Mouse (Mus musculus): Measurements from ENCODE around the gene Dnlz. TPM values are rescaled to one million over a fixed set of nuclear protein-coding genes. Genes with fewer than 3 reads are reported as not detected.

Dnlz gene
- polyA plus RNA-seq, 1 experiment from 2014 or later = 34.4 TPM

DNA sequence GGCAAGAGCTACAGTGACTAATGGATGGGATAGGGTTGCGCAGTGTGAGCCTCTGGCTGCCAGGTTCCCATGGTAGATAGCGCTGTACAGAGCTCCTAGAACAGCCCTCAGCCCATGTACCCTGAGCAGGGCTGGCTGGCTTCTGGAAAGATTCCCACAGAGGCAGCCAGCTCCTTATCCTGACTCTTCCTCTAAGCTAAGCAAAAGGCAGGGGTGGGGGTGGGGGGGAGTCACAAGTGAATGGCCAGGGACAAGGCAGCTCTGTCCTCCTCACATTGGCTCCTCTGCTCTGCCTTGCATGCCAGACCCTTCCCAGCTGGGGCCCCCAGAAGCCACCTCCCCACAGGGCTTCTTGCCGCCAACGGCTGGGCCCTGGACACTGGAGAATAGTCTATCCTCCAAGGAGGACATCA is 21.8 kb downstream of the Dnlz start:
- Histone ChIP-seq H3K4me1 (no peaks in the 10 kb centered on the region), H3K9me3 (no peaks in the 10 kb centered on the region), H3K9ac (replicated peaks) (no peak overlapping the region), H3K36me3 (peaks cover 67% of the 10 kb centered on the region), H3K27me3 (no peaks in the 10 kb centered on the region), H3K27ac (replicated peaks) (peak overlapping the region; percentile 15; the same call in 1 of the 2 replicates), H3K4me3 (no peak overlapping the region), H3K4me2 (replicated peaks) (no peak overlapping the region)
- 0 out of 2 replicates have a peak, but pooled peaks have one; percentile 24 for ATAC-seq (ENCODE audit: low FRiP score, low read depth)
- WGBS = 81% methylated on average over 4 of the region's 4 CpGs

DNA sequence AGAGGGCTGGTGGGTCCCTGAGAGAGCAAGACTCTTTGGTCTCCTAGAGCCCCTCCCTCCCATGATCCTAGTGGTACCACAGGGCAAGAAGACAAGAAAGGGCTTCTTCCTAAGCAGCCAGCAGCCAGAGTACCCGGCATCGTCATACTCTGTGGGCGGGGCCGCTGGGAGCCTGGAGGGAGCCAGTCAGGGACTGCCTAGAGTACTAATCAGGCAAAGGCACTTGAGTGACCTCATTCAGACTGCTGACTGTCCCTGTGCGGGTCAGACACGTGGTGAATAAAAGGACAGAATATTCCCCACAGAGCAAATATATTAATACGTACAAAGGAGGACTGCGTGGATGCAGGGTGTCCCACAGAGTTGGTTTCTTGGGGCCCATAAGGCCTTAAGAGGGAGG is 22.5 kb downstream of the Dnlz start:
- peaks cover 74% of the 10 kb centered on the region for H3K36me3 ChIP-seq
- 0 out of 2 replicates have a peak, but pooled peaks have one; percentile 24 for ATAC-seq (ENCODE audit: low FRiP score, low read depth)
- no peaks in the 10 kb centered on the region for H3K27me3 ChIP-seq
- no peak overlapping the region for H3K9ac ChIP-seq (replicated peaks)
- no peak overlapping the region for H3K4me3 ChIP-seq
- no peaks in the 10 kb centered on the region for H3K9me3 ChIP-seq
- H3K4me2 ChIP-seq (replicated peaks) = no peak overlapping the region
- H3K4me1 ChIP-seq = no peaks in the 10 kb centered on the region
- peak overlapping the region; percentile 15; the same call in 1 of the 2 replicates for H3K27ac ChIP-seq (replicated peaks)
- 60% methylated on average over 8 of the region's 8 CpGs for WGBS

DNA sequence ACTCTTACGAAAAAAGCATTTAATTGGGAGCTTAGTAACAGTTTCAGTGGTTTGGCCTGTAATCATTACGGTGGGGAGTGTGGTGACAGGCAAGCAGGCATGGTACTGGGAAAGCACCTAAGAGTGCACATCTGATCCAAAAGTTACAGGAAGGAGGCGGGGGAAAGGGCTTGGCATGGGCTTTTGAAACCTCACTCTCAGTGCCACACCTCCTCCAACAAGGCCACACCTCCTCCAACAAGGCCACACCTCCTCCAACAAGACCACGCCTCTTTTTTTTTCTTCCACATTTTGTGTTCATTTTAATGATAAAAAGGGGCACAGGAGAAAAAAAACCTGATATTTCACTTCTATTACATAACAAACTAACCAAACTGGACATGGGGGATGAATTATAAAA is 24.1 kb downstream of the Dnlz start:
- WGBS = 93% methylated on average over 4 of the region's 4 CpGs
- Histone ChIP-seq H3K27me3 (no peaks in the 10 kb centered on the region), H3K4me2 (replicated peaks) (no peak overlapping the region), H3K9me3 (no peaks in the 10 kb centered on the region), H3K27ac (replicated peaks) (no peak overlapping the region), H3K9ac (replicated peaks) (no peak overlapping the region), H3K4me3 (no peak overlapping the region), H3K36me3 (peaks cover 87% of the 10 kb centered on the region), H3K4me1 (no peaks in the 10 kb centered on the region)
- ATAC-seq (ENCODE audit: low FRiP score, low read depth) = no peak

DNA sequence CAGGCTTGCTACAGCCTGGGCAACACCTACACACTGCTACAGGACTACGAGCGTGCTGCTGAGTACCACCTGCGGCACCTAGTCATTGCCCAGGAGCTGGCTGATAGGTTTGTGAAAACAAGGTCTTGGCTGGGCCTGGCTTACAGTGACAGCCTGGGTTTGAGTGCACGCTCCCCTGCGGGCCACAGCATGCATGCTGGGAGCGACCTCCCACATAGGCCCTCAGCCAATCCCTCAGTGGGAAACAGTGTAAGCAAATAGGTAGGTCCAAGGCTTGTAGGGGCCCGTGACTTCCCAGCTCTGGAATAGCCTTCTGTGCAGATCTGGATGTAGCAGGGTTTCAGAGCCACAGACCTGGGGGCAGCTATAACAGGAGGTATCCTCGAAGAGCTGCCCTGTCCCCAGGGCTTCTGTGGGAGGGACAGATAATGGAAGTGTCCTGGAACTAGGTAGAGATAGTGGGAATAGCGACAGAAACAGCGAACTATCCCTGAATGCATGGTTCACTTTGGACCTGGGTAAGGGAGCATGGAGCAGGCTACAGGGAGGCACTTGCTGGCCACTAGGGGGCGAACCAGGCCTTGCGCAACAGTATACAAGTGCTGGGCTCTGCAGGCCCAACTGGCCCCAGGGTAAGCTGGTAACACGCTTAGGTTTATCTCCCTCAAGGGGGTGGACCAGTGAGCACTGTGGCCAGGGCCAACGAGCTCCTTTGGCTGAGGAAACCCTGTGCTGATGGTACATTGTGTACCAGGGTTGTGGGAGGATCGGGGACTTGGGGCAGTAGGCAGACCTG is 26.3 kb downstream of the Dnlz start:
- no peak overlapping the region for H3K9ac ChIP-seq (replicated peaks)
- no peak overlapping the region for H3K27ac ChIP-seq (replicated peaks)
- H3K36me3 ChIP-seq = peaks cover 75% of the 10 kb centered on the region
- H3K4me1 ChIP-seq = 0 out of 2 replicates have a peak, but pooled peaks cover 6% of the 10 kb centered on the region
- H3K27me3 ChIP-seq = no peaks in the 10 kb centered on the region
- H3K4me2 ChIP-seq (replicated peaks) = no peak overlapping the region
- no peaks in the 10 kb centered on the region for H3K9me3 ChIP-seq
- ATAC-seq (ENCODE audit: low FRiP score, low read depth) = peak; percentile 76
- H3K4me3 ChIP-seq = no peak overlapping the region
- WGBS = 72% methylated on average over 15 of the region's 15 CpGs

DNA sequence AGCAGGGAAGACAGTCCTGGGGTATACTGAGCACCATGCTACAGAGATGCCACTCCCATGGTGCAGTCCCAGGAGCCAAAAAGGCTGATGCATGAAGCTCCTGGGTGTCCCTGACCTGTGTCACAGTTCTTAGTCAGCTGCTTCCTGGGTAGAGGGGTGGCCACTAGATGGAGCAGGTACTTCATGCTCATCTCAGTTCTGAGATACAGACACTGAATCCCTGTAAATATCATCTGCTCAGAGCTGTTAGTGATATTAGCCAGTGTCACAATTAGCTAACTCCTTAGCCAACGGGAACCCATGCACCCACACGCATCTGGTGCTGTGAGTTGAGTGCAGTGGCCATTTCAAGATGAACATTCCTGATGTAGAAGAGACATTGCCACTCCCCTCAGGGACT is 27.0 kb downstream of the Dnlz start:
- no peaks in the 10 kb centered on the region for H3K27me3 ChIP-seq
- no peak overlapping the region for H3K4me2 ChIP-seq (replicated peaks)
- peaks cover 12% of the 10 kb centered on the region for H3K4me1 ChIP-seq
- H3K9ac ChIP-seq (replicated peaks) = no peak overlapping the region
- ATAC-seq (ENCODE audit: low FRiP score, low read depth) = no peak
- no peak overlapping the region for H3K27ac ChIP-seq (replicated peaks)
- H3K4me3 ChIP-seq = no peak overlapping the region
- no peaks in the 10 kb centered on the region for H3K9me3 ChIP-seq
- 92% methylated on average over 2 of the region's 2 CpGs for WGBS
- peaks cover 72% of the 10 kb centered on the region for H3K36me3 ChIP-seq

DNA sequence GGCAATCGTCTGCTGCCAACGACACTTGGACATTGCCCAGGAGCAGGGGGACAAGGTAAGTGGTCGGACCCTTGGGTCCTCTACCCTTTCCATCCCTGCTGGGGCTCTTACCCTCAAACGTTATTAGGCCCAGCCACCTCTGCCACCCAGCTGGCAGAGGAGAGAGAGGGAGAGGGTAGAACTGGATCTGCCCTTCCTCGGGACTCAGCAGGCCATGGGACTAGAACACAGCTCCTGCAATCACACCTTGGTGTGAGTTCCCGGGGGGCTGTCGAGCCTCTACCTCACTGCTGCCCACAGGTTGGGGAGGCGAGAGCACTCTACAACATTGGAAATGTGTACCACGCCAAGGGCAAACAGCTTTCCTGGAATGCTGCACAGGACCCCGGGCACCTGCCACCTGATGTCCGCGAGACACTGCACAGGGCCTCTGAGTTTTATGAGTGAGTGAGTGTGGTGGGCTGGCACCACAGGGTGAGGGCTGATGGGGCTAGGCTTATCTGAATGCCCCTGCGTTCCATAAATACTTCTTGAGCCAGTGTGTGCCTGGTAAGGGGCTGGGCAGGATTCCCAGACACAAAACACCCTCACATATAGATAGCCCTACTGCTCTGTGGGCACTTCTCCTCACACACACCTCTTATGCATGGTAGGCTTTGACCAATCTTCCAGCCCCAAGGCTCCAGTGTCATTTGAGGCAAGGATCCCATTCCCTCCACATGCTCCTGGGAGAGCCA is 28.2 kb downstream of the Dnlz start:
- ATAC-seq (ENCODE audit: low FRiP score, low read depth) = no peak
- WGBS = 93% methylated on average over 13 of the region's 13 CpGs

DNA sequence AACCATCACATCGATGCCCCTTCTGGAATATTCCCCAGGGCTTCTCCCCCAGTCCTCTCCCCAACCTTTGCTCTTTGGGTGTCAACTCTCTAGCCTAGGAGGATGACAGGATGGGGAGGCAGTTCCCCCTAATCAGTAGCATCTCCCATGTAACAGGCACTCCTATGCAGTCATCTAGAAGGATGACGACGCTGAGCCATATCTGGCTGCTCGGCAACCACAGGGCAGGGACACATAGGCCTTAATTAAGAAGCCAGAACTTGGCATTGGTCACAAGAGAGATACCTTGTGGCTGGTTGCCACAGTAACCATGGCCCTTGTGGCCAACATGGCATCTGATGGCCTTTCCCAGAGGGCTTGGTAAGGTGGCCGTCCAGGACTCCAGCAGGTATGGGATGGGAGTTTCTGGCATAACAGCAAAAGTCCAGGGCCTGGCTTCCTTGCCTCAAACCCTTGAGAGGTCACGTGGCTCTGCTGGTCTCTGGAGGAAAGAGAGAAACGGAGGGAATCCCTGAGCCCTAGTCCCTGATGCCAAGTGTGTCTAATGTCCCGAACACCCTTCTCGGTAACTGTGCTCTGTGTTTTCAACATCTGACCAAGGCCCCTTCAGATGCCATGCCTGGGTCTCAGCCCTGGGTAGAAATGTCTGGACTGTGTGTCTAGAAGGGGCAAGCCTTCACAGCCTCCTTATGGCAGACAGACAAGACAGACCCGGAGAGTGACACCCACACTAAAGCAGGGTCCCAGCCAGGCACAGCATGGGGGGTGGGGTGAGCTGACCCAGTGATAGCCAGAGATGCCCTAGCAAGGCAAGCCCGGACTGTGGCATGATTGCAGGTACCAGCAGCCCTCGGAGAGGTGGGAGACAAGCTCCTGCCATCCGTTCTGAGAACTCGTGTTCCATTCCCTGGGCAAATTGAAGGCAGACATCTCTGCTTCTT is 31.4 kb downstream of the Dnlz start:
- Histone ChIP-seq H3K4me1 (peaks cover 50% of the 10 kb centered on the region), H3K36me3 (peaks cover 48% of the 10 kb centered on the region), H3K4me2 (replicated peaks) (no peak overlapping the region), H3K9ac (replicated peaks) (no peak overlapping the region), H3K27ac (replicated peaks) (no peak overlapping the region), H3K9me3 (no peaks in the 10 kb centered on the region), H3K4me3 (no peak overlapping the region), H3K27me3 (no peaks in the 10 kb centered on the region)
- 91% methylated on average over 14 of the region's 14 CpGs for WGBS
- no peak for ATAC-seq (ENCODE audit: low FRiP score, low read depth)

More for the DNA sequence above, 28.2 kb downstream of the Dnlz start:
- no peak overlapping the region for H3K27ac ChIP-seq (replicated peaks)
- no peaks in the 10 kb centered on the region for H3K27me3 ChIP-seq
- H3K9me3 ChIP-seq = no peaks in the 10 kb centered on the region
- H3K4me2 ChIP-seq (replicated peaks) = no peak overlapping the region
- H3K9ac ChIP-seq (replicated peaks) = no peak overlapping the region
- H3K4me3 ChIP-seq = no peak overlapping the region
- H3K4me1 ChIP-seq = peaks cover 24% of the 10 kb centered on the region
- H3K36me3 ChIP-seq = peaks cover 72% of the 10 kb centered on the region

DNA sequence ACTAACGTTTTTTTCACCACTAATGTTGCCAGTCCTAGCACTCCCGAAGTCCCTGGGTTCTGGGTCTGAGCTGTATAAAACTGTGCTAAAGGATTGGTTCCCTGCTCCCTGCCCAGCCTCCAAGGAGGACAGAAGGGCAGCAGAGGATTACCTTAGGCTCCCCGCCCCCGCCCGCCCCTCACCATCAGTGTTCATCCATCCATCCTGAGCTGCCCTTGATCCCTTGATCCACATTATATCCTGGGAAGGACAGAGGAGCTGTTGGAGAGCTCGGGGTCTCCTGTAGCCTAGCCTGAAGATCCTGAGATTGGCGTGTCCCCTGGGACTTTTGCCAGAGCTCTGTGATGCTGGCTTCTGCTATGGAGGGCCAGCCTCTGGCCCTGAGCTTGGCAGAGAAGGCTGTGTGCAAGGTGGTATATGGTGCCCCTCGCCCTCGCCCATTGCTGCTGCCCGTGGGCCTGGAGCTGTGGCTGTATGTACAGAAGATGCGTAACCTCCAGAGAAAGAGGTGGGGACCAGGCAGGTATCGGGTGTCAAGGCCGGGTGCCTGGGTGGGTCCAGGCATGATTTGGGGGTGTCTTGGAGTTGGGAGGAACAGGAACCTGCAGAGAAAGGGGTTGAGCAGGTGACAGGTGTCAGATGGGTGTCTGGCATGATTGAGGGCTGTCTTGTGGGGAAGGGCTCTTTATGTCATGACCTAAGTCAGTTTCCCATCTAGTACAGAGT is 32.2 kb downstream of the Dnlz start:
- Histone ChIP-seq H3K4me2 (replicated peaks) (no peak overlapping the region), H3K9ac (replicated peaks) (no peak overlapping the region), H3K9me3 (no peaks in the 10 kb centered on the region), H3K4me1 (peaks cover 56% of the 10 kb centered on the region), H3K27ac (replicated peaks) (no peak overlapping the region), H3K4me3 (no peak overlapping the region), H3K36me3 (peaks cover 40% of the 10 kb centered on the region), H3K27me3 (no peaks in the 10 kb centered on the region)
- 84% methylated on average over 13 of the region's 13 CpGs for WGBS
- no peak for ATAC-seq (ENCODE audit: low FRiP score, low read depth)

DNA sequence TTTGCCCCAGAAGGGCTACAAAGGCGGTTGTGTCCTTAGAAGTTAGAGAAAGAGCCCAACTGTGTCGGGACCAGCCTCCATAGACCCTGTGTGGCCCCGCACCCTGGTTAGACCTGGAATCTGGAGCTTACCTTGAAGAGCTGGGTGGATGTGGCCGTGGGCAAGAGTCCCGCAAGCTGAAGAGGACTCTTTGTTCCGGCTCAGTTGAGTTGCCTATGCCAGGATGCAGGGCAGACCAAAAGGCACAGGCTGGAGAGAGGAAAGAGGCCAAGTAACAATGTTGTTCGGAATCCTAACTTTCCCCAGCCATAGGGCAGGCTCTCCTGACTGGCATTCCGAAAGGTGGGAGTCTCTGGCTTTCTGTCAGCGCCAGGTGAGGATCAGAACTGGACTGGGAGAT is 32.8 kb downstream of the Dnlz start:
- 92% methylated on average over 9 of the region's 9 CpGs for WGBS
- no peak overlapping the region for H3K9ac ChIP-seq (replicated peaks)
- no peak overlapping the region for H3K4me2 ChIP-seq (replicated peaks)
- peaks cover 59% of the 10 kb centered on the region for H3K4me1 ChIP-seq
- H3K27ac ChIP-seq (replicated peaks) = no peak overlapping the region
- H3K4me3 ChIP-seq = no peak overlapping the region
- H3K27me3 ChIP-seq = no peaks in the 10 kb centered on the region
- peaks cover 34% of the 10 kb centered on the region for H3K36me3 ChIP-seq
- ATAC-seq (ENCODE audit: low FRiP score, low read depth) = no peak
- H3K9me3 ChIP-seq = no peaks in the 10 kb centered on the region

DNA sequence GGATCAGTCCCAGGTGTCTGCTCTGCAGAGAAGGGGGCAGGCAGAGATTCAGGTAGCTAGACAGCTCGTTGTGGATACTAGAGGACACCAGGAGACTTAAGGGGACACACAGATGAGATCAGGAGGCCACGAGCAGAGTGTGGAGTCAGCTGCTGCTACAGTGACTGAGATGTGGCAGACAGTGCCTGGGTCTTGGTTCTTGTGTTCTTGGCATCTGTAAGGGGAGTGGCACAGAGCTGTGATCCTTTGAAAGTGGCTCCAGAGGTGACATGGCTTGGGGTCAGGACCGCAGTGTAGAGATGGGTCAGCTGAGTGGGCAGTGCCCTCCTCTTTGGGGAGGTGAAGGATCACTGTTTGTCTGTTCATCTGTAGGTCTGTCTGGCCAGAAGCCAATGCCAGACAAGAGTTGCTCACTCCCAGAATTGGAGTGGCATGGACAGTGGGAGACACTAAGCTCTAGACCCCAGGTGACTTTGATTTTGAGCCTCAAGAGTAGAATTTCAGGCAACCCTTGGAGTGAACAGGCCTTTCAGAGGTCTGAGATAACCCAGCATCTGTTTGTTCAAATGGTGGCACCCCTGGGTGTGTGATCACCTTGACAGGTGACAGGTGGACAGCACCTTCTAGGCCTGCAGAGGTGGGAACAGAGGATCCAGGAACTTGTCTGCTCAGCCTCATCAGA is 33.8 kb downstream of the Dnlz start:
- Histone ChIP-seq H3K4me2 (replicated peaks) (peak overlapping the region; percentile 84), H3K9me3 (no peaks in the 10 kb centered on the region), H3K36me3 (peaks cover 25% of the 10 kb centered on the region), H3K4me3 (peak overlapping the region; percentile 90), H3K4me1 (peaks cover 59% of the 10 kb centered on the region), H3K27ac (replicated peaks) (no peak overlapping the region), H3K27me3 (no peaks in the 10 kb centered on the region), H3K9ac (replicated peaks) (peak overlapping the region; percentile 97; the same call in 1 of the 2 replicates)
- ATAC-seq (ENCODE audit: low FRiP score, low read depth) = no peak
- 91% methylated on average over 3 of the region's 3 CpGs for WGBS

DNA sequence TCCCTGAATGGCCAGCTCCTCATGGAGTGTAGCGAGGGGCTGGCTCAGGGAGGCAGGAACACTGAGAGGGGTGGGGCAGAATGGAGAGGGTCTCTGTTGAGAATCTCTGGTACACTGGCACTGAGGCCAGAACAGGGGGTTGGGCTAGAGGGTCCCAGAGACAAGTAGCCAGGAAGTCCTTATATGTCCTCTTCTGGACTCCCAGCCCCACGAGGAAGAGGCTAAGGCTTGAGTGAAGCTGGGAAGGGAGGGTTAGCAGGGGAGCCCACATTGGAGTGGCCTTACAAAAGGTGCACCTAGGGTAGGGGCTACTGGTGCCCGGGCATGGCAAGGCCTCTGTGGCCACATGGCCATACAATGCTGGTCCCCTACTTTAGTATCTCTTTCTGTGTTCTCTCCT is 34.5 kb downstream of the Dnlz start:
- Histone ChIP-seq H3K4me1 (peaks cover 59% of the 10 kb centered on the region), H3K9me3 (no peaks in the 10 kb centered on the region), H3K4me3 (peak overlapping the region; percentile 90), H3K36me3 (peaks cover 17% of the 10 kb centered on the region), H3K27ac (replicated peaks) (no peak overlapping the region), H3K27me3 (no peaks in the 10 kb centered on the region), H3K4me2 (replicated peaks) (peak overlapping the region; percentile 84), H3K9ac (replicated peaks) (peak overlapping the region; percentile 97; the same call in 1 of the 2 replicates)
- no peak for ATAC-seq (ENCODE audit: low FRiP score, low read depth)
- 82% methylated on average over 3 of the region's 3 CpGs for WGBS

Data from midbrain, embryonic 12.5 days (tissue).